Mouse (Mus musculus): ENCODE measurements at regions not wholly inside any gene's neighbourhood (a gene's known extent, or its start where the extent isn't known, plus 50 kb on each side); places are given as distances from the start of the nearest gene placed in this dataset.

- intact Hi-C loops (cut with DNase I) = no loop called here
- no peak for DNase-seq (ENCODE audit: low spot score in 2 of 2)
Observed at GRCm38 (mm10) chr17:15145191-15145968, 104.0 kb upstream of the Gm3448 start.

- no peak for DNase-seq (ENCODE audit: low spot score in 2 of 2)
- intact Hi-C loops (cut with DNase I) = no loop called here
Observed at GRCm38 (mm10) chr17:15140391-15140790, 99.1 kb upstream of the Gm3448 start.

All from left cerebral cortex, postnatal 36 days (tissue).